Mouse (Mus musculus) limb, embryonic 12.5 days (tissue): Measurements from ENCODE around the gene Ghrl. TPM values are rescaled to one million over a fixed set of nuclear protein-coding genes. Genes with fewer than 3 reads are reported as not detected.
"Not testable (repeated sequence)": the region's sequence is repeated elsewhere in the genome, so short reads cannot be mapped to it uniquely, and the experiment has no call there.

Source experiments
- ATAC-seq: fragments of 200-750 bp; cut with Nextera tagmentation; 2 replicates; pipeline ENCODE4 v1.8.0; 2017; ENCODE audit warnings: low read depth, moderate TSS enrichment; ENCODE audit not compliant: insufficient number of reproducible peaks, insufficient read depth, low FRiP score, low TSS enrichment
- H3K27ac ChIP-seq: fragments of 300-500 bp; sonication (generic); 2 replicates; pipeline ENCODE4 v1.5.1; 2016; ENCODE audit warnings: mild to moderate bottlenecking, moderate library complexity
- H3K27me3 ChIP-seq: fragments of 300-500 bp; sonication (generic); 2 replicates; pipeline ENCODE4 v1.6.1; 2016; ENCODE audit warnings: mild to moderate bottlenecking, moderate library complexity
- H3K36me3 ChIP-seq: fragments of 300-500 bp; sonication (generic); 2 replicates; pipeline ENCODE4 v1.6.1; 2016; ENCODE audit warnings: mild to moderate bottlenecking, moderate library complexity
- H3K4me1 ChIP-seq: fragments of 300-500 bp; sonication (generic); replicated peaks from 2 replicates; pipeline ENCODE4 v1.6.1; 2016
- H3K4me2 ChIP-seq: fragments of 300-500 bp; sonication (generic); 2 replicates; pipeline ENCODE4 v1.6.1; 2016; ENCODE audit warnings: mild to moderate bottlenecking, moderate library complexity
- H3K4me3 ChIP-seq: fragments of 300-500 bp; sonication (generic); replicated peaks from 2 replicates; pipeline ENCODE4 v1.5.1; 2016; ENCODE audit warnings: mild to moderate bottlenecking
- H3K9ac ChIP-seq: fragments of 300-500 bp; sonication (generic); replicated peaks from 2 replicates; pipeline ENCODE4 v1.6.1; 2016; ENCODE audit warnings: mild to moderate bottlenecking, moderate library complexity
- H3K9me3 ChIP-seq: fragments of 300-500 bp; sonication (generic); 2 replicates; pipeline ENCODE4 v1.6.1; 2016; ENCODE audit warnings: mild to moderate bottlenecking, moderate library complexity
- WGBS: fragments of 180-500 bp; shearing (Covaris S2); methylation state at CpG from one replicate; pipeline ENCODE4 v1.1.7; 2016; 5-methylcytosine and 5-hydroxymethylcytosine counted together
- polyA plus RNA-seq: library from polyadenylated mRNA; unstranded; fragments of >200 nt; fragmentation: Nextera tagmentation; extraction: Ambion mirVana; gene quantifications from 2 replicates; pipeline ENCODE4 v1.2.1, GENCODE M21; 2016

Gene Ghrl
- polyA plus RNA-seq, 1 experiment from 2014 or later: 0.59 TPM

DNA sequence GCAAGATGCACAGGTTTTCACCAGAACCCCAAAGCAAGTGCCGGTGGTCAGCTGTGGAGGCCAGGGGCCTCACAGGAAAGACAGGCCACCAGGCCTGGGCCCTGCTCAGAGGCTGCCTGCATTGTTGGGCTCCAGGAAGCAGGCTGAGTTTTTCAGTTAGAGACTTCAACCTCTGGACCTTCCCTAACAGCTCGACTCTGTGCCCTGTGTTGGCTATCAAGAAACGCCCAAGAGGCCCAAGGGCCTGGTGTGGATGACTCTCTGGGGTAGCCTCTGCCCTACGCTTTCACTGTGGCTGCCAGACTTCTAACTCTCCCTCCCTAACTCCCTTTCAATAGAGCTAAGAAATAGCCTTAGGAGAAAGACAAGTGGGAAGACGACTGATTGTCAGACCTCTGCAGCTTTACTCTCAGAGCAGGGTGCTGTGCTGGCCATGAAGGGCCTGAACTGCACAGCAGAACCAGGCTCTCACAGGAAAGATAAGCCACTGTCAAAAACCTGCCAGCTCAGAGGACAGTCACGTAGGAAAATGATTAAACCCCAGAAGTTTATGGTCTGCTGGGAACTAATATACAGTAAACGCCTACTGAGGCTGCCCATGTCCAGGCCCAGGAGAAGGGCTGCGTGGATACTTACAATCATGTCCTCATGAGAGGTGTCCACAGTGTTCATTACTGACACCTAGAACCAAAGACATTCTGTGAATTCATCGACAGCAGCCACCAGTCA lies 17.8 kb upstream of the Ghrl start:
- no peaks in the 10 kb centered on the region; the same call in 1 of the 2 replicates for H3K27me3 ChIP-seq
- no peak overlapping the region for H3K4me2 ChIP-seq
- 93% methylated on average over 9 of the region's 9 CpGs for WGBS
- peaks cover 61% of the 10 kb centered on the region for H3K36me3 ChIP-seq
- no peak overlapping the region for H3K4me3 ChIP-seq
- peaks cover 10% of the 10 kb centered on the region for H3K4me1 ChIP-seq
- no peaks in the 10 kb centered on the region for H3K9me3 ChIP-seq
- H3K27ac ChIP-seq: no peak overlapping the region
- H3K9ac ChIP-seq: no peak overlapping the region
- no peak for ATAC-seq

DNA sequence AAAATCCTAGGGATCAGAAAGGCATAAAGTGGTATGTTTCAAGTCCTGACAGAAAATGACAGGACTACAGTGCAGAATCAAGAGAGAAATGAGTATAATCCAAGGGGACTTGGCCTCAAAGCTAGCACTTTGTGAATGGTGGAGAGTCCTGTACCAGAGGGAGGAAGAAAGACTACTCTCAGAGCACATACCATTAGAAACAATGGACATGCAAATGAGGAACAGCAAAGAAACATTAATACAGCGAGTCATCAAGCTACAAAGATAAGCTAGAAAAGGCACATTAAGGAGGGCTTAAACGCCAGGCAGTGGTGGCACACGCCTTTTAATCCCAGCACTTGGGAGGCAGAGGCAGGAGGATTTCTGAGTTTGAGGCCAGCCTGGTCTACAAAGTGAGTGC lies 11.6 kb upstream of the Ghrl start:
- Histone ChIP-seq H3K27ac (no peak overlapping the region), H3K27me3 (no peaks in the 10 kb centered on the region), H3K9ac (no peak overlapping the region), H3K4me1 (no peaks in the 10 kb centered on the region), H3K4me2 (no peak overlapping the region), H3K9me3 (no peaks in the 10 kb centered on the region), H3K36me3 (peaks cover 99% of the 10 kb centered on the region), H3K4me3 (no peak overlapping the region)
- 94% methylated on average over 3 of the region's 3 CpGs for WGBS
- no peak for ATAC-seq

DNA sequence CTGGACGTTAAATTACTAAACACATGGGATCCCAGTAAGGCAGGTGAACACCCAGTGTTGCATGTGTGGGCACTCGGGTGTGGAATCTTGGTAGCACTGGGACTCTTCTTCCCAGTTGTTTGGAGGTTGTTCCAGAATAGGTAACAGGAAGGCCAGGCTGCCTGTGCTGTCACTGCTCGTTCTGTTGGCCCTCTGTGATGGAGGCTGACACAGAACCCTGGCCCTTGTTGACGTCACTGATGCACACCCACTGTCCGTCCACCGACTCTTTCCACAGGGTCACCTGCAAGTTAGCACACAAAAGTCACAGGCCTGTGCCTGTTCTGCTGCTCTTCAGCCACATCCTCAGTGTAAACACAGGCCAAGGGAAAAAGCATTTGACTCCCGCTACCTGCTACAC lies 8.5 kb upstream of the Ghrl start:
- H3K27me3 ChIP-seq: no peaks in the 10 kb centered on the region
- 88% methylated on average over 7 of the region's 7 CpGs for WGBS
- H3K9ac ChIP-seq: no peak overlapping the region
- ATAC-seq: no peak
- H3K36me3 ChIP-seq: peaks cover 96% of the 10 kb centered on the region
- no peak overlapping the region for H3K4me3 ChIP-seq
- H3K4me2 ChIP-seq: no peak overlapping the region
- no peaks in the 10 kb centered on the region for H3K9me3 ChIP-seq
- no peaks in the 10 kb centered on the region for H3K4me1 ChIP-seq
- H3K27ac ChIP-seq: no peak overlapping the region

DNA sequence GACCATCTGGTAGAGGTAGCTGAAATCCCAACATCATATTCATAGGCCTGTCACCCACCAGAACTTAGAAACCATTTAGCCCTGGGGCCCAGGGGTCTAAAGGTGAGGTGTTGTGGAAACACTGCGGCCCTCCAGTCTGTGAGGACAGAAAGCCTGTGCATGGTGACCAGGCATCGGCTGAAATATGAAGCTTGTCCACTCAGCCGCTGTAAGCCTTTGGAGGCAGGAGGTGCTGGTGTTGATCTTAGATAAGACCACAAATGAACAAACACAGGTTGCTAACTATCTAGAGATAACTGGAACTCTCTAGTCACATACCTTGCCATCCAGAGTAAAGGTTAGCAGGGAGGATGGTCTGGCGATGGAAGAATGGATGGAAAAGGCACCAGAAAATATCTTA lies 1.4 kb upstream of the Ghrl start:
- H3K4me3 ChIP-seq: no peak overlapping the region
- H3K9ac ChIP-seq: no peak overlapping the region
- H3K4me2 ChIP-seq: no peak overlapping the region
- ATAC-seq: no peak
- WGBS: 93% methylated on average over 4 of the region's 4 CpGs
- H3K27ac ChIP-seq: no peak overlapping the region
- H3K9me3 ChIP-seq: no peaks in the 10 kb centered on the region
- H3K4me1 ChIP-seq: no peaks in the 10 kb centered on the region
- H3K27me3 ChIP-seq: no peaks in the 10 kb centered on the region
- H3K36me3 ChIP-seq: peaks cover 87% of the 10 kb centered on the region

DNA sequence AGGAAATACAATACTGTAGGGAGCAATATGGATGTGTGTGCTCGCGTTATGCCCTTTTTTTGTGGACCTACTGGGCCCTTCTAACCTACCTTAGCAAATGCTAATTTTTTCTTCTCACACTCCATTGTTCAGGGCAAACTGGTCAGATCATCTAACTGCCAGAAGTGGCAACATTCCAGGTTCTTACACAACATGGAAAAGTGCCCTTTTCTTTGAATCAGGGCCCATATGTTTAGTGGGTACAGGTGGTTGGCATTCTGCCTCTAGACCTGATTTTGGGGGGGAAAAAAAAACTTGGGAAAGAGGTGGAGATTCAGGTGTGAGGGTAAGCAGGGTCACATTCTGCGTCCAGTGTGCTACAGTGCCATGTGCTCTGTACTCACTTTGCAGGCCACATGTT lies 2.1 kb downstream of the Ghrl start:
- Histone ChIP-seq H3K9me3 (no peaks in the 10 kb centered on the region), H3K27ac (no peak overlapping the region), H3K4me1 (no peaks in the 10 kb centered on the region), H3K9ac (no peak overlapping the region), H3K27me3 (no peaks in the 10 kb centered on the region), H3K4me2 (no peak overlapping the region), H3K36me3 (peaks cover 92% of the 10 kb centered on the region), H3K4me3 (no peak overlapping the region)
- ATAC-seq: no peak
- 94% methylated on average over 3 of the region's 3 CpGs for WGBS

DNA sequence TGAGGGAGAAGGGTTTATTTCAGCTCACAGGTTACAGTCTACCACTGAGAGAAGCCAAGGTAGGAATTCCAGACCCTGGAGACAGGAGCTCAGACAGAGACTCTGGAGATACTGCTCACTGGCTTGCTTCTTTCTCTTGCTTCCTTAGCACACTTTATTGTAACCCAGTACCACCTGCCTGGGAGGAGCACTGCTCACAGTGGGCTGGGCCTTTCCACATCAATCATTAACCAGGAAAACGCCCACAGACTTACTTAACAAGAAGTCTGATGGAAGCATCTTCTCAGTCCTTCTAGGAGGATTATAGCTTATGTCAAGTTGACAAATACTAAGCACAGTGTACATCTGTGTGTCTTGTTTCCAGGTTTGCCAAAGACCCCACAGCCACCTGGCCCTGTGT lies 4.9 kb downstream of the Ghrl start:
- peaks cover 95% of the 10 kb centered on the region for H3K36me3 ChIP-seq
- H3K9me3 ChIP-seq: no peaks in the 10 kb centered on the region
- H3K9ac ChIP-seq: no peak overlapping the region
- H3K4me3 ChIP-seq: no peak overlapping the region
- H3K4me2 ChIP-seq: no peak overlapping the region
- no peak for ATAC-seq
- no peaks in the 10 kb centered on the region for H3K27me3 ChIP-seq
- WGBS: 66% methylated on average over 1 of the region's 1 CpGs
- no peak overlapping the region for H3K27ac ChIP-seq
- no peaks in the 10 kb centered on the region for H3K4me1 ChIP-seq

DNA sequence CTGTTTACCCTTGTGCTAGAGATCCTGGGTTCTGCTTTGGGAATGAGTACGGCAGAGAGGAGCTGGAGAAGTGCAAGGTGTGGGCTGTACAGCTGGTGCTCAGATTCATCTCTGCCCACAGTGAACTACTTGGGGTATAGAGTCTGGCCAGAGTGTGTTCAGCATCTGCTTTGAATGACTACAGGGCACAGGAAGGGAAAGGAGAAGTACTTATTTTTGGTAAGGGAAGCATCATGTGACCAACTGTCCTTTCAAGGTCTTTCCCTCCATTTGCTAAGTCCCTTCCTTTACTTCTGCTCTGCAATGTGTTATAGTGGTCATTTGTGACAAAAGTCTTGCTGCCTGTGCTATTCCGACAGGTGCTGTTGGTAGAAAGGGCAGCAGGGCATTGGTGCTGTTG lies 5.4 kb downstream of the Ghrl start:
- Histone ChIP-seq H3K27me3 (no peaks in the 10 kb centered on the region), H3K9ac (no peak overlapping the region), H3K4me3 (no peak overlapping the region), H3K27ac (no peak overlapping the region), H3K4me1 (no peaks in the 10 kb centered on the region), H3K4me2 (no peak overlapping the region), H3K36me3 (peaks cover 95% of the 10 kb centered on the region), H3K9me3 (no peaks in the 10 kb centered on the region)
- no peak for ATAC-seq
- 90% methylated on average over 2 of the region's 2 CpGs for WGBS

DNA sequence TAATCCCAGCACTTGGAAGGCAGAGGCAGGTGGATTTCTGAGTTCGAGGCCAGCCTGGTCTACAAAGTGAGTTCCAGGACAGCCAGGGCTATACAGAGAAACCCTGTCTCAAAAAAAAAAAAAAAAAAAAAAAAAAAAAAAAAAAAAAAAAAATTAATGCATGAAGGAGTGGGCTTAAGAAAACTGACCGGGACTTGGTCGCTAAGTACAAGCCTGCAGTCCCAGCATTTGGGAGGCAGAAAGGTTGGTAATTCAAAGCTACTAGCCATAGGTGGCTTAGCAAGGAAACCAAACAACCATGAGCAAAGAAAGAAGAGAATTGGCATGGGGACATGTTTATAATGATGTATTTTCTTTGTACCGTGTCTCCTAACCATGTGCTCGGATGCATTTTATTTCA lies 6.3 kb downstream of the Ghrl start:
- H3K4me1 ChIP-seq, H3K9ac ChIP-seq, ATAC-seq, H3K9me3 ChIP-seq, H3K27me3 ChIP-seq, H3K4me3 ChIP-seq, H3K27ac ChIP-seq, H3K4me2 ChIP-seq: not testable (repeated sequence)
- 96% methylated on average over 5 of the region's 5 CpGs for WGBS
- H3K36me3 ChIP-seq: peaks cover 95% of the 10 kb centered on the region

DNA sequence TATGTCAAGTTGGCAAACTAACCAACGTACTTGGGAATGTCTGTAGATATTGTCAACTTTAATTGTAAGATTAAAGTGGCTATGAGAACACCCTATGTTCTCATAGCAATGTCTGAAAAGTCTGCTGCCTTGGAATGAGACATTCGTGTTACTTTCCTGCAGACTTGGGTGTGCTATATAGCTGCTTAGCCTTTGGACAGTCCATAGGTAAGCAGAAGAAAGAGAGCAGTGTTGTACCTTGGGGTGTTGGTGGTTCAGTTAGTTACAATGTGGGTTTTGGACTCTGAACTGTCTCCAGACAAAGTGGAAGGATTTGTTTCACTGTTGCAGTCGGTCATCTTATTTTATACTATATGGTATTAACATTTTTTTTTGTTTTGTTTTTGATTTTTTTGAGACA lies 7.0 kb downstream of the Ghrl start:
- Histone ChIP-seq H3K4me3 (no peak overlapping the region), H3K36me3 (peaks cover 97% of the 10 kb centered on the region), H3K4me1 (no peaks in the 10 kb centered on the region), H3K4me2 (no peak overlapping the region), H3K9me3 (no peaks in the 10 kb centered on the region), H3K27me3 (no peaks in the 10 kb centered on the region), H3K27ac (no peak overlapping the region), H3K9ac (no peak overlapping the region)
- 92% methylated on average over 3 of the region's 3 CpGs for WGBS
- ATAC-seq: no peak

DNA sequence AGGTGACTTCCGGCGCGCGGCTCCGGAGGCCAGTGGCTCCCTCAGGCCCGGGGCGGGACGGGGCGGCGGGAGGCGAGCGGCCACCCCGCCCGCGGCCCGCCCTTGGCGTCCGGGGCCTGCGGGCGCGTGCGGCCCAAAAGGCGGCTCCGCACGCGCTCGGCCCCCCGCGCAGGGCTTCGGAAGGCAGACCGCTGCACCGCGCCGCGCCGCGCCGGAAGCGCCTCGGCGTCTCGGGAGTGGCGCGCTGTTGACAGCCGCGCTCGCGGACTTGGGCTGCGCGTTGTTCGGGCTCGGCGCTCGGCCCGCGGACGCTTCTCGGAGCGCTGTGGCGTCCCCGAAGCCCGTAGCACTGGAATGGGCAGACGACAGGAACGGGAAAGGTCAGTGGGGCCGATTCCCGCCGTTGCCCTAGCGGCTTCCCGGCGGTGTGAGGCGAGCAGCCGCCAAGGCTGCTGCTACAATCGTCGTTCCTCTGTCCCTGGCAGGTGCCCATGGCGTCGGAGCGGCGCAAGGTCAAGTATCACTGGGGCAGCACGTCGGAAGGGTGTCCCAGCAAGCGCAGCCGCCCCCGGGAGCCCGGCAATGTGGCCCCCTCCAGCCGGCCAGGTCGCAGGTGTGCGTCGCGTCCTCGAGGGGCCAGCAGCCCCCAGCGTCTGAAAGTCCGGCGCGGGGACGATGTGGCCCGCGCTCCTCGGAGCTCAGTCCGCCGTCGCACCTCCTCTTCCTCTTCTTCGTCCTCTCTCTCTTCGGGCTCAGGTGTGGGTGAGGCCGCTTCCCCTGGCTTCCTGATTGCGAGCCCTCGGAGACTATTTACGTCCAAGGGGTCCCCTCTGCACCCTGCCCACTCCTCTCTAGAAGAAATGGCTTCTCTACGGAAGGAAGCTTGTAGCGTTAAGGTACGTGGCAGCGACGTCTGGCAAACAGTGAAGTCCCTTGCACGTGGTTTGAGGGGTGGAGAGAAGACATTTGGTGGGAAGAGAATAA lies 22.2 kb downstream of the Ghrl start:
- peaks cover 31% of the 10 kb centered on the region for H3K36me3 ChIP-seq
- under 1% methylated on average over 83 of the region's 113 CpGs for WGBS
- peak overlapping the region; percentile 82 for H3K9ac ChIP-seq
- ATAC-seq: no peak
- H3K9me3 ChIP-seq: no peaks in the 10 kb centered on the region
- peak overlapping the region; percentile 87 for H3K27ac ChIP-seq
- peak overlapping the region; percentile 87 for H3K4me3 ChIP-seq
- no peaks in the 10 kb centered on the region for H3K27me3 ChIP-seq
- H3K4me2 ChIP-seq: peak overlapping the region; percentile 98
- peaks cover 22% of the 10 kb centered on the region for H3K4me1 ChIP-seq

DNA sequence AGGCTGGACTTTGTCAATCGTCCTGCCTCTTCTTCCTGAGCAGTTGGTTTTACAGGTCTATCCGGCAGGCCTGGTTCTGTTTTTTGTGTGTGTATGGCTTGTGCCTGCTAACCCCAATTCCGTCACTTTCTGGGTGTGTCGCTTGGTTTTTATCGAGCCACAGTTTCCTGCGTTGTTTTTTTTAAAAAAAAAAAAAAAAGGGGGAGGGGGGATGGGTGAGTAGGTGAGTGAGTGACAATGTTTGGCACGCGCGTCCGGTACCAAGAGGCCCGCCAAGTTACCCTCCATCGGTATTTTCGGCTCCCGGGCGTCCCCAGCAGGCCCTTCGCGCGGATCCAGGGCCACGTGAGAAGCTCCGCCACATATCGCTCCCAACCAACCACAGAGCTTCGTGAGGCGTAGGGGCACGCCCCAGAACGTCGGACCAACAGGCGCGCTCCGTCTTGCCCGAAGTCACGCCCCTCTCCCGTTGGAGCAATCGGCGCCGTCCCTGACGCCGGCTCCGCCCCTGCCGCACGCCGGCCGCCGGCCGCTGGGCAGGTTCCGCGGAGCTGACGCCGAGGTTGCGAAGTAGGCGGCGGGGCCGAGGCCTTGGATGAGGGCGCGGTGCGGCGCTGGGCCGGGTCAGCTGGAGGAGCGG lies 23.0 kb downstream of the Ghrl start, which contains the start of gene Tatdn2:
TSS of gene Tatdn2 (plus strand) at position 469 of the 640 bp plus-strand sequence.
- Histone ChIP-seq H3K4me3 (peak within 1 kb of the TSS; percentile 87), H3K4me1 (peaks cover 22% of the 10 kb centered on the region), H3K27me3 (no peaks in the 10 kb centered on the region), H3K9ac (peak within 1 kb of the TSS; percentile 82), H3K9me3 (no peaks in the 10 kb centered on the region), H3K4me2 (peak within 1 kb of the TSS; percentile 98), H3K27ac (peak within 1 kb of the TSS; percentile 87), H3K36me3 (peaks cover 23% of the 10 kb centered on the region)
- under 1% methylated on average over 52 of the region's 58 CpGs for WGBS
- ATAC-seq: peak; percentile 99
